Mouse (Mus musculus): ENCODE measurements around the gene Pign.

DNA sequence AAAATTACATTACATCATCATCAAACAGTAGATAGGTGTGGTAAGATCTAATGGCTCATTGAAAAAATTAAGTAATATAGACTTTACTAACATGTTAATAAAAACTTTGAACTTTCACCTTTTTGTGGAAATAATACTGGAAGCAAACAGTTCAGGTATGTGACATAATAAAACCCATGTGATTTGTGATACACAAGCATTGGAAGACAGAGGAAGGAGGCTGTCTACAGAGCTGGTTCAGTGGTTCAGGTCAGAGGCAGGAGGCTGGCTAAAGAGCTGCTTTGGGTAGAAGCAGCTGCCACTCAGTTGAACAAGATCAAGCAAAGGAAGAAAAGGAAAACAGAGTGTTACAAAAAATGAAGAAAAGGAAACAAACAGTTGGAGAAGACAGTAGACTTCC, 107.4 kb downstream of the Pign start:
- TF ChIP-seq EP300 (IDR thresholded peaks at IDR 0.05; ENCODE audit: insufficient read depth, low read depth, low read length), result no peak
- TF ChIP-seq POLR2A (IDR thresholded peaks at IDR 0.05; ENCODE audit: insufficient read depth, low read length), result no peak
